In the genomic region with DNA sequence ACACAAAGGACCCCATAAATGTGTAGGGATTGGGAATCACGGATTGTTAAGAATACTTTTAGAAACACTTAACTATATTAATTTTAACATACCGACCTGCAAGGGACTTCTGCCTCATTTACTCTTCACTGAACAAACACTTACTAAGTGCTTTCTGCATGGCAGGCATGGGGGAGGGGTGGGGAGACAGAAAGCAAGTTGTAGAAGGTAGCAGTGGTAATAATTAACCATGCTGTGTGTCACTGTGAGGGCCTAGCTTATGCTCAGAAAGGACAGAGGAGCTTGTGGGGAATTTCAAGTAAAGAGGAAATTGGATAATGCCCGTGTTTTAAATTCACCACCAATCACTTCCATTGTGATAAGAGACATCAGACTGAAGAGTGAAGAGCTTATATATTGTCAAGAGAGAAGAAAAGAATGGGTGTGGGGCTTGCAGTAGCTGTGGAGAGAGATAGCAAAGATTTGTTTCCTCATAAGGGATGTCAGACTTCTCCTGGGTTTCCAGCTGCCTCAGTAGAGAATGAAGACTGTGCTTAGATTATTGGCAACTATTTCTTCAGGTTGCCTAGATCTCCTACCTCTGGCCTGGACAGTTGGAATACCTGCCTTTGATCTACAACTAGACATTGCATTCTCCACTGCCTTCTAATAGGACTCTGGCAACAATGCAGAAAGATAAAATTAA, we compare ENCODE assay signal across 13 mouse cellular contexts.
DNase-seq lines count a peak whose midpoint lies in the region; ATAC-seq and TF ChIP-seq lines count a peak whose summit lies in the region.
"Had no signal": no experiment of that assay in that cellular context is flagged by ENCODE, and none has a peak within 500 bp of the region (broad histone marks: within the 10 kb centered on the region; RNA-seq: fewer than 3 reads in every experiment).

No protein-coding gene starts in this region.

- POLR2A ChIA-PET in Patski (lab: Charles Lee): no interaction called here

- no peak for DNase-seq in Patski (ENCODE audit: low read depth, low spot score)
- DNase-seq in kidney, adult 11 months: peak; percentile 72
- peak; percentile 76 for DNase-seq in kidney, postnatal 14 days
- no peak for DNase-seq in c-Kit-positive CD71-positive TER-119-positive erythroid progenitor cells, embryonic 14.5 days (ENCODE audit: low spot score)
- no peak for DNase-seq in testis, postnatal 14 days (ENCODE audit: low spot score)
- DNase-seq in layer of hippocampus, postnatal 10 days (ENCODE audit: low spot score in 2 of 2): no peak
- DNase-seq: cerebellum, adult 2 months; gastrocnemius, adult 2 months; midbrain, embryonic 14.5 days had no signal

- no peaks in the 10 kb centered on the region for H3K27me3 ChIP-seq in Patski
- H3K27me3 ChIP-seq in liver, embryonic 16.5 days (ENCODE audit: control insufficient read depth, insufficient read depth, low read depth, low read length): no peaks in the 10 kb centered on the region

- no peaks in the 10 kb centered on the region for H3K9me3 ChIP-seq in liver, embryonic 16.5 days (replicated peaks; ENCODE audit: control insufficient read depth, low read length)

- 33% methylated on average over 3 of the region's 3 CpGs for WGBS in liver, embryonic 16.5 days (ENCODE audit: insufficient replicate concordance)

- no peak overlapping the region for H3K4me2 ChIP-seq in liver, embryonic 16.5 days (ENCODE audit: low read depth, low read length)

- H3K27ac ChIP-seq in liver, embryonic 16.5 days (ENCODE audit: low read length): no peak overlapping the region
- H3K27ac ChIP-seq: gastrocnemius, adult 2 months; macrophage had no signal

- in situ Hi-C loops in Patski (cut with MboI; ENCODE audit: low pct_unique_long_range_greater_than_20kb): no loop called here

- CTCF ChIA-PET in Patski (lab: Charles Lee): no interaction called here

- no peaks in the 10 kb centered on the region for H3K4me1 ChIP-seq in liver, embryonic 16.5 days (ENCODE audit: control insufficient read depth, low read depth, low read length)

- no peaks in the 10 kb centered on the region for H3K36me3 ChIP-seq in liver, embryonic 16.5 days (ENCODE audit: control insufficient read depth, insufficient read depth)

- ATAC-seq in Patski: peak; percentile 31
- peak; percentile 67; the same call in 1 of the 2 replicates for ATAC-seq in liver, embryonic 16.5 days (ENCODE audit: low read depth)
- ATAC-seq: forebrain, embryonic 14.5 days; hindbrain, embryonic 16.5 days had no signal

- no peak for TF ChIP-seq CTCF in Patski (IDR thresholded peaks at IDR 0.05)

- no peak overlapping the region for H3K4me3 ChIP-seq in liver, embryonic 16.5 days (ENCODE audit: low read depth, low read length)
- H3K4me3 ChIP-seq: gastrocnemius, adult 2 months had no signal

- no peak overlapping the region for H3K9ac ChIP-seq in liver, embryonic 16.5 days (ENCODE audit: low read depth, low read length)

Comparison
In these comparisons a context has a peak if more than half of its experiments do, and no peak if none do; other contexts are left out.
1. DNase-seq: peak in kidney, adult 11 months (single experiment) and kidney, postnatal 14 days (single experiment); none in Patski (single experiment), c-Kit-positive CD71-positive TER-119-positive erythroid progenitor cells, embryonic 14.5 days (single experiment), testis, postnatal 14 days (single experiment) and layer of hippocampus, postnatal 10 days (0 of 2).